Mouse (Mus musculus): ENCODE data around the gene 4931409K22Rik. TPM values are rescaled to one million over a fixed set of nuclear protein-coding genes. Genes with fewer than 3 reads are reported as not detected.

Gene 4931409K22Rik
- polyA plus RNA-seq, 1 experiment, result not detected

- H3K9me3 ChIP-seq (replicated peaks; ENCODE audit: control insufficient read depth, insufficient read depth, low read length, poor library complexity, severe bottlenecking), result no peaks in the 10 kb centered on the region
- no peaks in the 10 kb centered on the region for H3K36me3 ChIP-seq (ENCODE audit: control insufficient read depth, insufficient read depth, low read length, poor library complexity, severe bottlenecking)
- H3K9ac ChIP-seq (ENCODE audit: low read depth, poor library complexity, severe bottlenecking), result peak overlapping the region; percentile 91
- H3K4me1 ChIP-seq (ENCODE audit: control insufficient read depth, insufficient read depth, low read length), result peaks cover 1% of the 10 kb centered on the region
- no peak for TF ChIP-seq POLR2A (IDR thresholded peaks at IDR 0.05; ENCODE audit: insufficient read depth, low read length)
- no peak for TF ChIP-seq CTCF (IDR thresholded peaks at IDR 0.05; ENCODE audit: low read depth, low read length)
- TF ChIP-seq EP300 (IDR thresholded peaks at IDR 0.05; ENCODE audit: insufficient read depth, low read depth, low read length), result no peak
- no peak overlapping the region for H3K27ac ChIP-seq (ENCODE audit: insufficient read depth, low read length)
- peaks cover 18% of the 10 kb centered on the region for H3K27me3 ChIP-seq (ENCODE audit: control insufficient read depth, insufficient read depth, low read length, poor library complexity, severe bottlenecking)
- peak overlapping the region; percentile 58 for H3K4me3 ChIP-seq (ENCODE audit: low read depth, low read length)
Observed at GRCm38 (mm10) chr5:24525360-24526189, 31.0 kb downstream of the 4931409K22Rik start.

GRCm38 (mm10) chr5:24524522-24524921 lies 32.1 kb downstream of the 4931409K22Rik start:
- no peak for TF ChIP-seq EP300 (IDR thresholded peaks at IDR 0.05; ENCODE audit: insufficient read depth, low read depth, low read length)
- TF ChIP-seq POLR2A (IDR thresholded peaks at IDR 0.05; ENCODE audit: insufficient read depth, low read length), result no peak
- no peak for TF ChIP-seq CTCF (IDR thresholded peaks at IDR 0.05; ENCODE audit: low read depth, low read length)
- no peaks in the 10 kb centered on the region for H3K9me3 ChIP-seq (replicated peaks; ENCODE audit: control insufficient read depth, insufficient read depth, low read length, poor library complexity, severe bottlenecking)
- no peak overlapping the region for H3K27ac ChIP-seq (ENCODE audit: insufficient read depth, low read length)
- peaks cover 1% of the 10 kb centered on the region for H3K4me1 ChIP-seq (ENCODE audit: control insufficient read depth, insufficient read depth, low read length)
- H3K4me3 ChIP-seq (ENCODE audit: low read depth, low read length), result no peak overlapping the region
- peaks cover 18% of the 10 kb centered on the region for H3K27me3 ChIP-seq (ENCODE audit: control insufficient read depth, insufficient read depth, low read length, poor library complexity, severe bottlenecking)
- no peaks in the 10 kb centered on the region for H3K36me3 ChIP-seq (ENCODE audit: control insufficient read depth, insufficient read depth, low read length, poor library complexity, severe bottlenecking)
- H3K9ac ChIP-seq (ENCODE audit: low read depth, poor library complexity, severe bottlenecking), result no peak overlapping the region

GRCm38 (mm10) chr5:24523806-24524205 lies 32.8 kb downstream of the 4931409K22Rik start:
- Histone ChIP-seq H3K4me1 (ENCODE audit: control insufficient read depth, insufficient read depth, low read length) (peaks cover 1% of the 10 kb centered on the region), H3K27ac (ENCODE audit: insufficient read depth, low read length) (no peak overlapping the region), H3K4me3 (ENCODE audit: low read depth, low read length) (no peak overlapping the region), H3K36me3 (ENCODE audit: control insufficient read depth, insufficient read depth, low read length, poor library complexity, severe bottlenecking) (no peaks in the 10 kb centered on the region), H3K27me3 (ENCODE audit: control insufficient read depth, insufficient read depth, low read length, poor library complexity, severe bottlenecking) (peaks cover 18% of the 10 kb centered on the region), H3K9me3 (replicated peaks; ENCODE audit: control insufficient read depth, insufficient read depth, low read length, poor library complexity, severe bottlenecking) (no peaks in the 10 kb centered on the region), H3K9ac (ENCODE audit: low read depth, poor library complexity, severe bottlenecking) (no peak overlapping the region)
- TF ChIP-seq EP300 (IDR thresholded peaks at IDR 0.05; ENCODE audit: insufficient read depth, low read depth, low read length) (no peak), POLR2A (IDR thresholded peaks at IDR 0.05; ENCODE audit: insufficient read depth, low read length) (no peak), CTCF (IDR thresholded peaks at IDR 0.05; ENCODE audit: low read depth, low read length) (no peak)

- Histone ChIP-seq H3K27me3 (ENCODE audit: control insufficient read depth, insufficient read depth, low read length, poor library complexity, severe bottlenecking) (peaks cover 5% of the 10 kb centered on the region), H3K4me3 (ENCODE audit: low read depth, low read length) (no peak overlapping the region), H3K36me3 (ENCODE audit: control insufficient read depth, insufficient read depth, low read length, poor library complexity, severe bottlenecking) (no peaks in the 10 kb centered on the region), H3K4me1 (ENCODE audit: control insufficient read depth, insufficient read depth, low read length) (peaks cover 1% of the 10 kb centered on the region), H3K9ac (ENCODE audit: low read depth, poor library complexity, severe bottlenecking) (no peak overlapping the region), H3K27ac (ENCODE audit: insufficient read depth, low read length) (no peak overlapping the region), H3K9me3 (replicated peaks; ENCODE audit: control insufficient read depth, insufficient read depth, low read length, poor library complexity, severe bottlenecking) (no peaks in the 10 kb centered on the region)
- TF ChIP-seq EP300 (IDR thresholded peaks at IDR 0.05; ENCODE audit: insufficient read depth, low read depth, low read length) (no peak), CTCF (IDR thresholded peaks at IDR 0.05; ENCODE audit: low read depth, low read length) (no peak), POLR2A (IDR thresholded peaks at IDR 0.05; ENCODE audit: insufficient read depth, low read length) (no peak)
Observed at GRCm38 (mm10) chr5:24521366-24521765, 35.2 kb downstream of the 4931409K22Rik start.

GRCm38 (mm10) chr5:24512271-24512670 lies 44.3 kb downstream of the 4931409K22Rik start:
- Histone ChIP-seq H3K27ac (ENCODE audit: insufficient read depth, low read length) (peak overlapping the region; percentile 93), H3K4me3 (ENCODE audit: low read depth, low read length) (peak overlapping the region; percentile 39)
- TF ChIP-seq CTCF (IDR thresholded peaks at IDR 0.05; ENCODE audit: low read depth, low read length) (no peak), POLR2A (IDR thresholded peaks at IDR 0.05; ENCODE audit: insufficient read depth, low read length) (no peak), EP300 (IDR thresholded peaks at IDR 0.05; ENCODE audit: insufficient read depth, low read depth, low read length) (no peak)

GRCm38 (mm10) chr5:24510635-24511034 lies 46.0 kb downstream of the 4931409K22Rik start:
- Histone ChIP-seq H3K27ac (ENCODE audit: insufficient read depth, low read length) (no peak overlapping the region), H3K4me1 (ENCODE audit: control insufficient read depth, insufficient read depth, low read length) (peaks cover 3% of the 10 kb centered on the region), H3K9ac (ENCODE audit: low read depth, poor library complexity, severe bottlenecking) (no peak overlapping the region), H3K36me3 (ENCODE audit: control insufficient read depth, insufficient read depth, low read length, poor library complexity, severe bottlenecking) (no peaks in the 10 kb centered on the region), H3K27me3 (ENCODE audit: control insufficient read depth, insufficient read depth, low read length, poor library complexity, severe bottlenecking) (no peaks in the 10 kb centered on the region), H3K9me3 (replicated peaks; ENCODE audit: control insufficient read depth, insufficient read depth, low read length, poor library complexity, severe bottlenecking) (0 out of 2 replicates have a peak, but pooled peaks cover 5% of the 10 kb centered on the region), H3K4me3 (ENCODE audit: low read depth, low read length) (no peak overlapping the region)
- peak; percentile 63 for TF ChIP-seq CTCF (IDR thresholded peaks at IDR 0.05; ENCODE audit: low read depth, low read length)
- no peak for TF ChIP-seq POLR2A (IDR thresholded peaks at IDR 0.05; ENCODE audit: insufficient read depth, low read length)
- no peak for TF ChIP-seq EP300 (IDR thresholded peaks at IDR 0.05; ENCODE audit: insufficient read depth, low read depth, low read length)

More at GRCm38 (mm10) chr5:24512271-24512670, 44.3 kb downstream of the 4931409K22Rik start:
- Histone ChIP-seq H3K9ac (ENCODE audit: low read depth, poor library complexity, severe bottlenecking) (peak overlapping the region; percentile 15; the same call in 1 of the 2 replicates), H3K36me3 (ENCODE audit: control insufficient read depth, insufficient read depth, low read length, poor library complexity, severe bottlenecking) (no peaks in the 10 kb centered on the region), H3K4me1 (ENCODE audit: control insufficient read depth, insufficient read depth, low read length) (peaks cover 3% of the 10 kb centered on the region), H3K27me3 (ENCODE audit: control insufficient read depth, insufficient read depth, low read length, poor library complexity, severe bottlenecking) (no peaks in the 10 kb centered on the region), H3K9me3 (replicated peaks; ENCODE audit: control insufficient read depth, insufficient read depth, low read length, poor library complexity, severe bottlenecking) (0 out of 2 replicates have a peak, but pooled peaks cover 5% of the 10 kb centered on the region)
